Mouse (Mus musculus) lung, postnatal 0 days (tissue): ENCODE data around the gene Megf6. TPM values are rescaled to one million over a fixed set of nuclear protein-coding genes. Genes with fewer than 3 reads are reported as not detected.
A peak's percentile ranks its signal among the peaks of the same experiment; 100 is the strongest.

Source experiments
- ATAC-seq: fragments of 200-750 bp; cut with Nextera tagmentation; 2 replicates; pipeline ENCODE4 v1.8.0; 2017; ENCODE audit warnings: moderate library complexity
- DNase-seq: peaks from one replicate; pipeline ENCODE4 v3.0.0-alpha.2; 2016; ENCODE audit warnings: low spot score
- H3K27ac ChIP-seq: fragments of 300-500 bp; sonication (generic); 2 replicates; pipeline ENCODE4 v1.5.1; 2014; ENCODE audit warnings: antibody characterized with exemption, mild to moderate bottlenecking, low read length, mixed read lengths
- H3K27me3 ChIP-seq: fragments of 300-500 bp; sonication (generic); replicated peaks from 2 replicates; pipeline ENCODE4 v1.6.1; 2014; ENCODE audit warnings: low read length, mixed read lengths; ENCODE audit not compliant: insufficient read depth
- H3K36me3 ChIP-seq: fragments of 300-500 bp; sonication (generic); 2 replicates; pipeline ENCODE4 v1.6.1; 2014; ENCODE audit warnings: low read length, mixed read lengths; ENCODE audit not compliant: insufficient read depth
- H3K4me1 ChIP-seq: fragments of 300-500 bp; sonication (generic); 2 replicates; pipeline ENCODE4 v1.6.1; 2014; ENCODE audit warnings: antibody characterized with exemption, low read depth, low read length, mixed read lengths; ENCODE audit not compliant: insufficient read depth
- H3K4me2 ChIP-seq: fragments of 300-500 bp; sonication (generic); replicated peaks from 2 replicates; pipeline ENCODE4 v1.6.1; 2014; ENCODE audit warnings: low read depth, mild to moderate bottlenecking, low read length, moderate library complexity, mixed read lengths
- H3K4me3 ChIP-seq: fragments of 300-500 bp; sonication (generic); 2 replicates; pipeline ENCODE4 v1.5.1; 2014; ENCODE audit warnings: low read depth, low read length
- H3K9ac ChIP-seq: fragments of 300-500 bp; sonication (generic); replicated peaks from 2 replicates; pipeline ENCODE4 v1.6.1; 2014; ENCODE audit warnings: low read depth, mild to moderate bottlenecking
- H3K9me3 ChIP-seq: fragments of 300-500 bp; sonication (generic); 2 replicates; pipeline ENCODE4 v1.6.1; 2016; ENCODE audit warnings: low read length, mixed read lengths
- CTCF ChIP-seq: IDR thresholded peaks from 2 replicates; pipeline ENCODE4 v1.5.1; 2016; ENCODE audit warnings: antibody characterized with exemption, mild to moderate bottlenecking
- EP300 ChIP-seq: IDR thresholded peaks from 2 replicates; pipeline ENCODE4 v1.6.1; 2016; ENCODE audit warnings: antibody characterized with exemption, mild to moderate bottlenecking, control low read depth
- WGBS: fragments of 180-500 bp; shearing (Covaris S2); extraction: QIAGEN DNeasy Blood & Tissue Kit; methylation state at CpG from one replicate; pipeline ENCODE4 v1.1.7; 2014; 5-methylcytosine and 5-hydroxymethylcytosine counted together
- polyA plus RNA-seq: library from polyadenylated mRNA; unstranded; fragments of >200 nt; fragmentation: Nextera tagmentation; extraction: Ambion mirVana; gene quantifications from 2 replicates; pipeline ENCODE4 v1.2.1, GENCODE M21; 2015

Gene Megf6
- polyA plus RNA-seq, 1 experiment from 2014 or later, result 25.5 TPM

DNA sequence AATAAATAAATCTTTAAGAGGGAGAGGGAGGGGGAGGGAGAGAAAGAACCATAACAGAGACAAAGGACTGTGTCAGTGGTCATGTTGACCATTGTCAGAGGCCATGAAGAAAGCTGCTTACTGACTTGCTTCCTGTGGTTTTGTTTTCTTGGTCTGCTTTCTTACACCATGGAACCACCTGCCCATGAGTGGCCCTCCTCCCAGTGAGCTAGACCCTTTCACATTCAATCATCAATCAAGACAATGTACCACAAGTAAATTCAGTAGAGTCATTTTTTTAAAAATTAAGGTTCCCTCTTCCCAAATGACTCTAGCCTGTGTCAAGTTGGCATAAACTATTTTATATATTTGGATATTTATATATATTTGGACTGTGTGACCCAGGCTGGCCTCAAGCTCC is 40.6 kb upstream of the Megf6 start:
- Histone ChIP-seq H3K36me3 (no peaks in the 10 kb centered on the region), H3K9ac (no peak overlapping the region), H3K9me3 (no peaks in the 10 kb centered on the region), H3K4me3 (no peak overlapping the region), H3K27ac (no peak overlapping the region), H3K4me2 (no peak overlapping the region), H3K4me1 (no peaks in the 10 kb centered on the region), H3K27me3 (no peaks in the 10 kb centered on the region)
- no peak for ATAC-seq
- DNase-seq, result no peak
- TF ChIP-seq CTCF (no peak), EP300 (no peak)

DNA sequence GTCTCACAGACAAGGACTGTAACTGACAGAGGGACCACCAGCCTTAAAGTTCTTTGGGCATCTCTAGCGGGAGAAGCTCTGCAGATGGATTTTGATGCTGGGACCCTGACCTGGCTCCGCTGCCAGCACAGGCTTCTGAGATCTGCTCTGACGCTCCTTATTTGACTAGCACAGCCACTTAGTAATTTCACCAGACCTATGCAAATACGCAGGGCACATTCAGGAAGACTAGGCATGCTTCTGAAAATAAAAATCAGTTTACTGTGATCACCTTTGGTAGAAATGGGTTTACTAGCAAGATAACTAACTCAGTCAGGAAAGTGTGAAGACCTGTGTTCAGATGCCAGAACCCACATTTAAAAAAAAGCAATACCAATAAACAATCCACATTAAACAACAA is 38.6 kb upstream of the Megf6 start:
- no peak for DNase-seq
- H3K36me3 ChIP-seq, result no peaks in the 10 kb centered on the region
- no peak overlapping the region for H3K4me2 ChIP-seq
- TF ChIP-seq EP300 (no peak), CTCF (no peak)
- H3K27ac ChIP-seq, result no peak overlapping the region
- no peak overlapping the region for H3K4me3 ChIP-seq
- no peak overlapping the region for H3K9ac ChIP-seq
- no peaks in the 10 kb centered on the region for H3K27me3 ChIP-seq
- WGBS, result 56% methylated on average over 4 of the region's 4 CpGs
- no peaks in the 10 kb centered on the region for H3K4me1 ChIP-seq
- no peaks in the 10 kb centered on the region for H3K9me3 ChIP-seq
- ATAC-seq, result no peak

DNA sequence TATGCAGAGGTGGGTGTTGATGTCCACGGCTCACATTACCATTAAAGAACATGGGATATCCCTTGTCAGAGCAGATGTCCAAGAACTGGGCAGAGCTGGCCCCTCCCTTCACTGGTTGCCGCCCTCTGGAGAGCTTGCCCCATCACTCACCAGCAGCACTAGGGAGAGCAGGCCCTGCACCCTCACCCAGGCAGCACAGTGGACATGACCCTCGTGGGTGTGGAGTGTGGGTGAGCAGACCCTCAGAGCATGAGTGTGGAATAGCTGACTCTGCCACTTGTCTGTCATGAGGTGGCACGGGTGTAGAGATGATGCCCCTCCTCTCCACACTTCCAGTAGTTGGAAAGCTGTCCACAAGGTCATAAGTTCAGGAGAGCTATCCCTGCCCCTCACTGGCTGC is 35.7 kb upstream of the Megf6 start:
- no peak for DNase-seq
- 0 out of 2 replicates have a peak, but pooled peaks cover 5% of the 10 kb centered on the region for H3K4me1 ChIP-seq
- no peaks in the 10 kb centered on the region for H3K36me3 ChIP-seq
- H3K9ac ChIP-seq, result no peak overlapping the region
- no peak overlapping the region for H3K27ac ChIP-seq
- ATAC-seq, result no peak
- H3K4me3 ChIP-seq, result no peak overlapping the region
- H3K27me3 ChIP-seq, result peaks cover 24% of the 10 kb centered on the region
- TF ChIP-seq CTCF (no peak), EP300 (no peak)
- no peak overlapping the region for H3K4me2 ChIP-seq
- 48% methylated on average over 4 of the region's 4 CpGs for WGBS
- H3K9me3 ChIP-seq, result no peaks in the 10 kb centered on the region

DNA sequence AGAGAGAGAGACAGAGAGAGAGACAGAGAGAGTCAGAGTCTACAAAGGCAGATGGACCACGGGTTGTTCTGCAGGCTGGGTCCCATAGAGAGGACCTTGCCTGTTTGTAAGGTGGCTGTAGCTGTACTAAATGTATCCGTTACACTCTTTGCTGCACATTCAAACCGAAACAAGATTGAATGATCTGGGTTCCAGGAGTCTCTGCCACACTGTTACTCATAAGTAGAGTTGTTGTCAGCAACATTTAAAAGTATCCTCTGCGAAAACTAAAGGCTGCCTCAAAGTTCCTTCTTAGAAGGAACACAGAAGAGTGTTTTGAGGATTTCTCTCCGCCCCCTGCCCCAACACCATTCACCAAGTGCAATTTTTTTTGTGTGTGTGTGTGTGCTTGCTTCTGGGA is 33.4 kb upstream of the Megf6 start:
- DNase-seq, result no peak
- H3K4me2 ChIP-seq, result no peak overlapping the region
- WGBS, result 55% methylated on average over 5 of the region's 5 CpGs
- H3K27me3 ChIP-seq, result peaks cover 43% of the 10 kb centered on the region
- no peaks in the 10 kb centered on the region for H3K36me3 ChIP-seq
- no peaks in the 10 kb centered on the region for H3K9me3 ChIP-seq
- peaks cover 15% of the 10 kb centered on the region for H3K4me1 ChIP-seq
- no peak overlapping the region for H3K9ac ChIP-seq
- H3K4me3 ChIP-seq, result no peak overlapping the region
- ATAC-seq, result no peak
- H3K27ac ChIP-seq, result no peak overlapping the region
- TF ChIP-seq EP300, result no peak
- TF ChIP-seq CTCF, result no peak

DNA sequence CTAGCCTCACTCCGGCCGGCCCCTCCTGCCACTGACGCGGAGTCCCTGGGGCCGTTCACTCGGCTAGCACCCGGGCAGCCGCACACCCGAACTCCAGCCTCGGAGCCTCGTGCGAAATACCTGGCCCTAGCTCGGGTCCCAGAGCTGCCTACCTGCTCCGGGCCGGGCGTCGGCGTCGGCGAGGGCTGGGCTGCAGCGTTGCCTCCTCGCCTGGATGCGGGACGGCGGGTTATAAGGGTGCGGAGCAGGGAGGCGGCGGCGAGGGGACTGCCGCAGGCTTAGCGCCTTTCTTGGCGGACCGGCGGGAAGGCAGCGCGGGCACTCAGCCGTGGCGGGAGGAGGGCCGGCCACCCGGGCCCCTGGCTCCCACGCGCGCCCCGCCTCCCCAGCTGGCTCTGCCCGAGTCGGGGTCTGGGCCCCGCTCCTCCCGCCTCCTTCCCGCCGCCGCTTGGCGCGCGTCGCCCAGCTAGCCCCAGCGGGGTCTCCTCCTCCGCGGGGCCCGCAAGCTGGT is 30.8 kb upstream of the Megf6 start:
- Histone ChIP-seq H3K27me3 (peaks cover 43% of the 10 kb centered on the region), H3K27ac (no peak overlapping the region), H3K9ac (0 out of 2 replicates have a peak overlapping the region, but pooled peaks have one; percentile 8), H3K36me3 (no peaks in the 10 kb centered on the region), H3K4me2 (peak overlapping the region; percentile 94), H3K4me1 (peaks cover 22% of the 10 kb centered on the region), H3K9me3 (no peaks in the 10 kb centered on the region), H3K4me3 (peak overlapping the region; percentile 57)
- TF ChIP-seq EP300, result no peak
- no peak for TF ChIP-seq CTCF
- ATAC-seq (no peak), DNase-seq (no peak)
- 1% methylated on average over 28 of the region's 59 CpGs for WGBS

DNA sequence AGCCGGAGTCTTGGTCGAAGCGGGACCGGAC is 30.5 kb upstream of the Megf6 start, which contains the start of gene Trp73:
Gene Trp73, minus strand, starts transcription at position 27 of the 31 bp plus-strand sequence.
- Histone ChIP-seq H3K4me1 (peaks cover 22% of the 10 kb centered on the region), H3K9me3 (no peaks in the 10 kb centered on the region), H3K4me3 (peak within 1 kb of the TSS; percentile 57), H3K27ac (no peak within 1 kb of the TSS), H3K9ac (0 out of 2 replicates have a peak within 1 kb of the TSS, but pooled peaks have one; percentile 8), H3K4me2 (peak within 1 kb of the TSS; percentile 94), H3K27me3 (peaks cover 43% of the 10 kb centered on the region), H3K36me3 (no peaks in the 10 kb centered on the region)
- DNase-seq (no peak), ATAC-seq (no peak)
- WGBS, result 0% methylated on average over 2 of the region's 4 CpGs
- TF ChIP-seq EP300 (no peak), CTCF (no peak)
